Mouse (Mus musculus) induced T-regulatory cell, adult 2 months (primary cell): ENCODE measurements around the gene Rag2.

Experiments
- DNase-seq: peaks from one replicate; pipeline ENCODE4 v3.0.0-alpha.2; 2012; ENCODE audit warnings: low read depth

The Rag2 gene

DNA sequence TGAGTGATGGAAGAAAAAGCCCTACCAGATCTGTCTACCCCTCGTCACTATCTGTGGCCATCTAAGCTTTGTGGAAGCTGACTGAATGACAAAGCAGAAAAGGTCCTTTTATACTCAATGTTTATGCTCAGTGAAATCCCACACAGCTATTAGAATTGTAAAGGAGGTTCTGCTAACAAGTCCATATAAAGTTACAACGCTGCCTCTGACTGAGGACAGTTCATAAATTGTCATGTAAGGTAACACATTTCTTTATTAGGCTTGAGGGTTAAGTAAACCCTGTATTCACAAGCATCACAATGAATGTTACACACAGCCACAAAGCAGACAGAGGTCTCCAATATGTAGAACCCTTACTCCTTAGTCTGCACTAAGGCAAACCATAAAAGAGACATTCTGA, 507 bp upstream of the Rag2 start:
- DNase-seq, result no peak

DNA sequence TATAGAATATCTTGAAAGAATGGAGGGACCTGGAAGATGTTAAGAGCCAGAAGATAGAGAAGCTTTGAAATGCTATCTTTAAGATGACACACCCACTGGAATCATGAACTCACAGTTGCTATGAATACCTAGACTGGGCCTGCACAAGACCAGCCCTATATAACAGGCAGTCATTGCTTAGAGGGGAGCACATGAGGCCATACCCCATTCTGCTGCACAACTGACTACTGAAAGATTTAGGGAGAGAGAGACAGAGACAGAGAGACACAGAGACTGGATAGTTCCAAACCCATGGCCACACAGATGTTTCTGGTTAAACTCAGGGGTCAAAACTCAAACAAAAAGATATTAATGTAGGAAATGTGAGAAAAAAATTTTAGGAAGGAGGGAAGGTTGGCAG, 2.7 kb downstream of the Rag2 start:
- no peak for DNase-seq

DNA sequence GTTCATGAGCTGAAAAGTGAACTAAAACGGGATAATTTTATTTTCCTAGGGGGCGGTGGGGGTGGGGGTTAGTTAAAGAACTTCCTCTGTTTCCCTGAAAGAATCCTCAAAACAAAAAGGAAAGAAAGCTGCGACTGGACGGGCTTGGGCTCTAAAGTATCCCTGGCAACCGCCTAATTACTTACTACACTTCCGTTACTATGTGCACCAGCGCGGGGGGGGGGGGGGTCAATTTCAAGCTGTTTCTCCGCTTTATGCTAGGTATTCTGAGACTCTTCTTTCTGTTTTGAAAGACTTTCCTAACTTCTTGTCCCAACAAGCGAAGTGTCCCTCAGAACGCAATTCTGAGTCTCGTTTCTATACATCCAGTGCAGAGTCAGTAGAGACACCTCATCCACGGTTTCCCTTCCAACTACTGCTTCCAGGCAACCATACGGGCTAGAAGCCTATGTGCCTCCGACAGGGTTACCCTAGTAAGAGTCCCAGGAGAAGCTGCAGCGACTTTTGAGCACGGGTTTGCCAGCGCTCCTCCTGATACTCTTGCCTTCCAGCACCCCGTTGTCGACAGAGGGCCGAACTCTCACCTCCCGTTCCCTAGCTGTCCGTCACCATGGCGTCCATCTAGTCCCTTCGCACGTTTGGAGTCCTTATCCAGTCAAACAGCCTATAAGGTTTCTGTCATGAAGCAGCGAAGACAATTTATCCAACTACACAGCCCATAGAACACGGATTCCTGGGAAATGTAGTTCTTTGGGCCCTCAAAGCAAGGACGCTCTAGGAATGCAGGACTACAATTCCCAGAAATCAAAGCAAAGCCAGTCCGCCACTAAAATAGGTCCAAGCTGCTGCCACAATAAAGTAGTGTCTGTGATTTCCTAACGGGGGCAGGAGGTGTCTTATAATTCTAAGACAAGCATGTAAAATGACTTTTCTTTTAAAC, 4.0 kb downstream of the Rag2 start:
- DNase-seq, result peak; percentile 63

DNA sequence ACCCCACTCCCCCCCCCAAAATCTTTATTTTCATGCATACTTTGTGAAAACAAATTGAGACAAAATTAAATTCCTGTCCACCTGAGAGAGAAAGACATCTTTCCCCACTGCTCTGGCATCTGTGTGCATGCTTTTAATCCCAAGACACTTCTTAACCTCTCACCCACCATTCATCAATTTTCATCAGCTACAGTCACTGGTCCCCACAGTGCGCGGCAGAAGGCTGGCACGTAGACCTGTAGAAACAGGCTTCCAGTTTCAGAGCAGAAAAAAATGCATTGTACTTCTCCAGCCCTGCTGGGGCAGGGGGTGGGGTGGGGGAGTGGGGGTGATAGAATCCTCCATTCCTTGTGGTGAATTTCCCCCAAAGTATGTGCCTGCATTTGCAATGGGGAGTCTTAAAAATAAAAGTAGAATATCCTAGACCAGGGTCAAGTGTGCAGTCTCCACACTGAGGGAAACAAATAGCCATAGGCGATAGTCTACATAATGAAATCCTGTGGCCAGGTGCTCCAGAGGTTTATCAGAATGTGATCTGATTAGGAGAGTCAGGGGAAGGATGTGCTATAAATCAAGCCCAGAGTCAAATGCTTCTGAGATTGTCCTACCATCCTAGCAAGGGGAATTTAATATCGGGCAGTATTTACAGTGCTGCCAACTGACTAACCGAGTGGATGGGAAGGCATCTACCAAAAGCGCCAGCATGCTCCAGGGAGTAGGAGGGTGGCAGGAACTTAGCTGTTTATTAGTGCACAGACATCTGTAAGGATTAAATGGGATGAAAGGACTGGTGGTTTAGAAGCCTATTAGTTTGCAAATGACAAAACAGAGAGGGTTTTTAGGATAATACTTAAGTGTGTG, 14.7 kb downstream of the Rag2 start:
- DNase-seq, result no peak

DNA sequence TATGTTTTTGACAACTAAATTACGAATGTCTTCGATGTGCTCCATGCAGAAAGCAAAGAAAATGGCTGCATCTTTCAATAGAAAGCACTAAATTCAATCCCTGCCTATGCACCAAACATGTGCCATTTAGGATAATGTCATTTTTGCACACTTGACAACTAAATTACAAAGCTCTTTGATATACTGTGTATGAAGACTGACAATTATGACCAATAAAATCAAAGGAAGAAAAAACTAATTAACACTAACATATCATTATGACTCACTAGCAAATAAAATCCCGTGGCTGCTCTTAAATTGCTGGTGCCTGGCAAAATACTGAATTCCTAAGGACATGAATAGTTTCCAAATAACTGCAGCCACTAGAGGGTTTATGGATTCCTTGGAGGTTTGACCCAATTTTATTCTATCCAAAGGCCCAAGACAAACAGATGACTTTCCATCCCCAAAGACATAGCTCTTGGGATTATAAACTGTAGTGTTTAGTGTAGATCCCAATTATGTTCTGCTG, 15.4 kb downstream of the Rag2 start:
- DNase-seq, result no peak

DNA sequence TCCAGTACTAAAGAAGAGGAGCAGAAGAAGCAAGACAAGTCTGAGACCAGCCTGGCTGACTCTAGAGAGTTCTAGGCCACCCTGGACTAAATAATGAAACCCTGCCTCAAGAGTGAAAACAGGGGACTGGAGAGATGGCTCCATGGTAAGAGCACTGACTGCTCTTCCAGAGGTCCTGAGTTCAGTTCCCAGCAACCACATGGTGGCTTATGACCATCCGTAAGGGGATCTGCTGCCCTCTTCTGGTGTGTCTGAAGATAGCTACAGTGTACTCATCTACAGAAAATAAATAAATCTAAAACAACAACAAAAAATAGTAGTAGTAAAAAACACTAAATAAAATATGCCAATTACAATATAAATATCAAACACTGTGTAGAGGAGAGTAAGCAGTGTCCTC, 21.3 kb downstream of the Rag2 start:
- no peak for DNase-seq

DNA sequence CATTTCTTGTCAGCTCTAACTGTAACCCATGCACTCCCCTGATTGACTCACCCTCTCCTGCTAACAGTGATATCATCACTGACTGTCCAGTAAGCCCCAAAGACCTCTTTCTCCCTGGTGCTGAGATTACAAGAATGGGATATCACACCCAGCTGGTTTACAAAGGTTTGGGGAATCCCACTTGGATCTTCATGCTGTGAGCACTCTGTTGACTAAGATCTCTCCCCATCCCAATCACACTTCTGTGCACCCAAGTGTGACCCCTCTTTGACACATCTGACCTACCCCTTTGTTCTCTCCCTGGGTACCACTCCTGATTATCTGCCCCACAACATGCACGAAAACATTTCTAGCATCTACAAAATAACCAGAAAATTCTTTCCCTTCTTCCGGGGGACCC, 23.8 kb downstream of the Rag2 start:
- DNase-seq, result no peak

DNA sequence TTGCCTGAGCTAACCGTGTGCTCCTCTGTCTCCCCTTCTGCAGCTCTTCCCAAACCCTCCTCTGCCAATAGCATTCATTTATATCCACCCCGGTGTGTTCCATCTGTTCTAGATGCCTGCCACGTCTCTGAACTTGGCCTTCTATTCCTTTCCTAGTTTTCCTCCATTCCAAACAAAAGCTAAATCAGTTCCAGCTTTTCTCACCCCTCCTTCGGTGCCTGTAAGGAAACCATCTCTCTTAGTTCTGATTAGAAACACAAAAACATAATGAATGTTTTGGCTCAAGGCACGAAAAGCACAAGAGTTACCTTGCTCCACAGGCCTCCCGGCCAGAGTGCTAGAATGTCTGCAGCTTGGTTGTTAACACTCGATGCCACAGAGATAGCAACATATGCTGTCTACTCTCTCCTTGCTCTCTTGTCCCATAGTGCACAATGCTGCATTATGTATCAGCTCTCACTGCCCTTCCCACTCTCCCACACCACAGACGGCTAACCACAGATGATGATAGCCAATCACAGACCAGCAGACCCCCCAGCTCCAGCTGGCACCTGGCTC, 24.7 kb downstream of the Rag2 start, which contains the start of the genes Rag1 and B230118H07Rik:
TSS of gene Rag1 (minus strand) at position 388 of the 558 bp plus-strand sequence.
TSS of gene B230118H07Rik (minus strand) at position 419 of the 558 bp plus-strand sequence.
- DNase-seq, result no peak

DNA sequence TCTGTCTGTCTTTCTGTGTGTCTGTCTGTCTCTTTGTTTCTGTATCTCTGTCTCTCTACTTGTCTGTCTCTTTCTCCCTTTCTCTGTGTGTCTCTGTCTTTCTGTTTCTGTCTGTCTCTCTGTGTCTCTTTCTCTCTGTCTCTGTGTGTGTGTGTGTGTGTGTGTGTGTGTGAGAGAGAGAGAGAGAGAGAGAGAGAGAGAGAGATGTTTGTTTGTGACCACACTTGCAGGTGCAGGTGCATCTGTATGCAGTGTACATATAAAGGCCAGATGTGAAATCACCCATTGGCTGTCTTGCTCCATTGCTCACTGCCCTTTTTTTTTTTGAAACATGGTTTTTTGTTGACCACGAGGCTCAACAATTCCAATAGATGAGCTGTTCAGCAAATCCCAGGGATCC, 25.9 kb downstream of the Rag2 start:
- no peak for DNase-seq

DNA sequence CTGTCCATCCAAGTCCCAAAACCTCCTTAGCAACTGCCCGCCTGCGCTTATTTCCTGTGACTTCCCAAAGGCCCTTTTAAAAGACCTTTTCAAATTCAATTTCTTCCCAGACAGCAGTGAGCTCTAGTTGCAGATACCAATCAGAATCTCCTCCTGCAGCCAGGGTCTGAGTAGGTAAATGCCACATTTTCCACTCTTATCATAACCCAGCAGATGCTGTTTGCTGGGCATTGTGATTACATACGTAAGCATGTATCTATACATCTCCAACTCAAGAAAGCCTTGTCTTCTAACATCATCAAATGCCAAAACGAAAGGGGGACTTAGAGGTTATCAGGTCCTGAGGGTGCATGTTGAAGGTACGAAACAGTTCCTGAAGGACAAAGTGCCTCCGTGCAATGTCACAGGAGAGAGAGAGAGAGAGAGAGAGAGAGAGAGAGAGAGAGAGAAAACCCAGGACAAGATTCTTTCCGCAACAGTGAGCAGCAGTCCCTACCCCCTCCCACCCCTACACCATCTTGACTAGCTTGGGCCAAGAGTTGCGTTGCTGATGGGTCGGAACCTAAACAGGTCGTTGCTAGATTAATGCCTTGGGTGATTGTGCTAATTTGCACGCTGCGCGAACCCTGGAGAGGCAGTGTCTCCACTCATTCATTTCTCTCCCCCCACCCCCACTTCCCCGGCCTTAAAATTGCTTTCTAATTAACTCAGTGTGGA, 27.8 kb downstream of the Rag2 start:
- no peak for DNase-seq

DNA sequence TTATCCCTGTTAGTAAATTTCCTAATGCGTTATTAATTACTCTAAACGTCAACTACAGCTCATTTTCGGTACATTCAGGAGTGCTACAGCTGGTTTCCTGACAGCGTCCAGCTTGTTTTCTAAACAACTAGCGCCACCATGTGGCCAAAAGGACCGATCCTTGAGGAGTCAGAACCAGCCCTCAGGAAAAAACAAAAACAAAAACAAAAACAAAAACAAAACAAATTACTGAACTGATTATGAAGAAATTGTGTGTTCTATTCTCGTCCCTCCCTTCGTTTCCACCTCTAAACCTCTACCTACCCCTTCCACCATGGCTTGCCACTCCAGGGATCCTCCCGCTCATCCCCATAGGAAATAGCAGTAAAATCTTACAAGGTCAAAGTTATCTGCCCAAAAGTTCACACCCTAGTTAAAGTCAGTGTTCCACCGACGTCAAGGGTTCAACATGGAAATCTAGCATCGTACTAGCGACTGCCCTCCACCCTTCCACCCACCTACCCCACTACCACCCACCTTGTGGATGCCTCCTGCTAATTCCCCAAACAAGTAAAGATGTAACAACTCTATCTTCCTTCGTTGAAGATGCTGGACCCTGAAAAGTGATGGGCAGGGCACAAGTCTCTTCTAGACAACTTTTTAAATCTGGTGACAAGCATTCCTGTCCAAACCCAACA, 28.5 kb downstream of the Rag2 start:
- DNase-seq, result peak; percentile 72

DNA sequence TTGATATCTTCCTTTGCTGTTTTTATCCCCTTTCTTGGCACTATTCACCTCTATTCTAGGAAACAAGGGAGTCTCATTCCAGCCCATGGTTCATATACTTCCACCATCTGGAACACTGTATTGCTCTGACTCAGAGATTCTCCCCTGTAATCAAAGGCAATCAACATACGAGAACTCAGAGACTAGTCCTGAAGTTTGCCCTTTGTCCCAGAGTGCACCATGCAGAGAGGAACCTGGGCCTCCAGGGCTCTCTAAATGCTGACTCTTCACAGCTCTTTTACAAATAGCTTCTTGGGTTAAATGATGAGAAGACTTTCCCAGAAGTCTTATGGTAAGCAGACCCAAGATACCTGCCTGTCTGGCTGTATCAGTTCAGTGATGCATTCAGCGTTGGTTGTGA, 36.0 kb downstream of the Rag2 start:
- DNase-seq, result no peak

DNA sequence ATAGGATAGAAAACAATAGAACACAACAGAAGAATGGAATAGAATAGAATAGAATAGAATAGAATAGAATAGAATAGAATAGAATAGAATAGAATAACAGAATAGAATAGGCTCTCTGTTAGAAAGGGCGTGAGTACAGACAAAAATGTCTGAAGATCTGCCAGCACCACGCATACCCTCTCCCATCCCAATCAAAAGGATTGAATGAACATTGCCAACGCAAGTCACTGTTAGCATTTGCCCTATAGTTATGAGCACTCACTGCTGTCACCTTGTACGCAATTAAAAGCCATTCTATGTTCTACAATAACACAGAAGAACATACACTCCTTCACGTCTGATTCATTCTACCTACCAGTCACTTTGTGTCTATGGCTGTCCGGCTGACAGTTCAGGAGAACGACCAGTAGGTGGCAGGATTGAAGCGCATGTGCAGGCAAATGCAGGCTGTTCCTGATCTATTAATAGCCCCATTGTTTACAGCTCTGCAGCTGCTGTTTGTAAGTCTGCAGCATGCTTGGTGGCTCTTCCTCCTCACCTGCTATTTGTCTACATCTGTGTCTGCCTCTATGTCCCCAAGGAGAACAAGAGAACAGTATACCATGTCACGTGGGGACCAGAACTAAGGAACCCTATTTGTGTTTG, 40.7 kb downstream of the Rag2 start:
- peak; percentile 71 for DNase-seq

DNA sequence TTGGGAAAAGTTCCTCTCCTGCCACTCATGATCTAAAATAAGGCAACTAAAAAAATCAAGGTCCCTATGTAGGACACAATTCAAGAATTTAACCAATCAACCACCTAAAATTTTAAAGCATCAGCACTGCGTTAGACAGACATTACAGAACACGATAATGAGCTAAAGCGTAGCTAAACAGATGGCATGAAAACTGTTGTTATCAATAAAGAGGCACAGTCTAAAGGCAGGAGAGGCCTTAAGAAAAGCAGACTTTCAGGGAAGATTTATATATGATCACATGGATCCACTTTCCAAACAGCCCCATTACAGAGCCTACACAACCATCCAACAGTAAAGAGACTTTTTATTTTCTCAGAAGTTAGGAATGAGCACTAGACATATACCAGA, 41.2 kb downstream of the Rag2 start:
- DNase-seq, result no peak

DNA sequence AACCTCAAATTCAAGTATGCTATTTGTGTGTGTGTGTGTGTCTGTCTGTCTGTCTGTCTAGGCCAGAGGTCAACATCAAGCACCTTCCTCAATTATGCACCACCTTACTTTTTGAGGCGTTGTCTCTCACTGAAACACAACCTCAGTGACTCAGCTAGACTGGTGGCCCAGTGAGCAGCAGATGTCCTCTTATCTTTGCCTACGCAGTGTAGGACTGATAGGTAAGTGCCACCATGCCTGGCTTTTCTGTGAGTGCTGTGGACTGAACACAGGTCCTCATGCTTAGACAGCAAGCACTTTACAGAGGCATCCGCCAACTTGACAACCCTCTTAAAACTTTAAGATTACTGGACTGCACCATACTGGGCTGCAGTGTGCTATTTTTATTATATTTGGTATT, 44.2 kb downstream of the Rag2 start:
- no peak for DNase-seq

DNA sequence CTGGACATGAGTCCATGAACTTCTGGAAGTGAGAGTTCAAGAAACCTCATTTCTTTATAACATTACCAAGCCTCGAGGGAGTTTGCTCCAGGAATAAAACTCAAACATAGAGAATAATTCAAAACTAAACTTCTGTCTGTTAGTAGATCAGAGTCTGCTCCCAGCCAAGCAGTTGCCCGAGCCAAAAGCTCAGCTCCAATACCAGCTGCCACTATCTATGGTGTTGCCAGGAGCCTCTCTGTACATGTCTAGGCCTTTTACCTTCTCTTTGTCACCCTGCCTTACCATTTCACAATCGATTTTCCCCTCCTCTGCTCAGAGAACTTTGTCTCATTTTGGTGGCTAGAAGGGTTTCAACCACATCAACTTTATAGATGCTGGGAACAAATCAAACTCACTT, 49.0 kb downstream of the Rag2 start:
- DNase-seq, result no peak

DNA sequence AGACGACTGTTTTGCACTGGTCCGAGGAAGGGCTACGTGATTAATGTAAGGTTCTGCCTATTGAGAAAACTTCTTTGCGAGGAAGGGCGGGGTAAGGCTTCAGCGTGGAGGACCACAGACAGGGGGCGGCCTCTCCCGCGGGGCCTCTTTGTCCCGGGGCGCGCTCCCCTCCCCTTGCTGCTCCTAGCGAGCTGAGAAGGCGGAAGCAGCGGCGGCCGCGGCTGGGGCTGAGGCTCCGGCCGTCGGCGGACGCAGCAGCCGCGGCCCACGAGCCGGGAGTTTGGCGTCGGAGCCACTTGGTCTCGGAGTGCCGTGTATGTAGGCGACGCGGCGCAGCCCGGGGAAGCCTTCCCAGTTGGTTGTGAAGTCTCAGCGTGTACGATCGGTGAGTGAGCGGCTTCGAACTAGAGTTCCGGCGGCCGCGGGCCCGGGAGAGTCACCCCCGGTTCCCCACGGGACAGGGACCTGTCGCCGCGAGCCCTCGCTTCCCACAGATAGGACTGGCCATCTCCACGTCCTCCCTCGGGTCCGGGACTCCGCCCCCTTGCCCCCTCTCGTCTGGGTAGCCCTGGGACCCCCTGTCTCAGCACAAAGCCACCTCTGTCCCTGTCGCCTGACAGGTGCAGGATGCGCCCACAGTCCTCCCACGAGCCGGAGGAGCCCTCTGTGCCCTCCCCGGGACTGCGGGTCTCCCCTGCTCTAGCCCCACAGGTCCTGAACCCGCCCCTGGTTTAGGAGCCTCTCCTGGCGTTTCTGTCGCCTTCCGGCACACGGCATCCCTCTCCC, 53.9 kb downstream of the Rag2 start, which contains the start of gene Traf6:
TSS of gene Traf6 (plus strand) at position 194 of the 786 bp plus-strand sequence.
- DNase-seq, result peak; percentile 90

DNA sequence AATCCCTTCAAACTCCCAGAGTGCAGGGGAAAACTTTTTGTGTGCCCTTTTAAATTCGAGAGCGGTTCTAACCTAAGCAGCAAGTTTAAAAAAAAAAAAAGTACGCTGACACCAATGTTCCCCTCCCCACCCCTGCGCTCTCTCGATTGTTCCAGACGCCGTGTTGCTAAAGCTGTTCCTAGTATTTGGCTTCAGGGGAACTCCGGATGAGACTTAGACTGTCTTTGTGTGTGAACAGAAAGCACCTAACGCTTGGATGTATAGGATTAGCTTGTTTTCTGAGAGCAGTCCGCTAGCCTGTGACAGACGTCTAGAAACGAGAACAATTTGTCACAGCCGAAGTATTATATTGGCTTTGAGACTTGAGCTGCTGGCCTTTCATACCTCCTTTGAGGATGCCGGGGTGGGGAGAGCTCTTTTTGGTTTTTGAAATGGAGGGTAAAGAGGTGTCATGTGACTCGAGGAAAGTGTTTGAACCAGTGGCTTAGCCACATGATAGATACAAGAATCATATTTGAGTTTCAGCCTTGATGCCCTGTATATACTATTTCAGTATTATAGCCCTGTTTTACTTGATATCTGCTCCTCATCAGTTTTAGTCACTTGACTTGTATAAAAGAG, 54.8 kb downstream of the Rag2 start:
- peak; percentile 70 for DNase-seq
